Mouse (Mus musculus): Measurements from ENCODE around the gene Zfyve28.

DNA sequence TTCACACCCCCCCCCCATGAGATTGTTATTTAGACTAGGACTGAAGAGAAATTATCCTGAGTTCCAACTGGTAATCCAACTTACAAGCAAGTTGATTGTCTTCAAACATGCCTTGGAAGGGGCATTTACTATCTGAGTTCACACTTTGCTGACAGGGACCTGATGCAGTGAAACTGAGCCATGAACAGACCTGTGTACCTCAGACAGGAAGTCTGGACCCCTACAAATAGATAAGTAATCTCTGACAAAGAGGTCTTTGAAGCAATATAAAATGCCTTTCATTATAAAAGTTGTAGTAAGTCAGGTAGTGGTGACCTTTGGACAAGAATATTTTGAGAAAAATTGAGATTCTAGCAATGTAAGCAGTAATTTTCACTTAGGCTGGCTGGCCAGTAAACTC, 139.8 kb downstream of the Zfyve28 start:
- no peak for TF ChIP-seq CTCF (IDR thresholded peaks at IDR 0.05; ENCODE audit: extremely low read depth, insufficient read depth, low read length)
- TF ChIP-seq POLR2A (IDR thresholded peaks at IDR 0.05; ENCODE audit: extremely low read depth, insufficient read depth, low read length): no peak
